Mouse (Mus musculus): ENCODE measurements around the gene Gm11060. TPM values are rescaled to one million over a fixed set of nuclear protein-coding genes. Genes with fewer than 3 reads are reported as not detected.

Gene Gm11060
- polyA plus RNA-seq, 2 experiments, result not detected

- no peaks in the 10 kb centered on the region for H3K9me3 ChIP-seq (ENCODE audit: control insufficient read depth, low read length)
- H3K4me1 ChIP-seq (ENCODE audit: control insufficient read depth, insufficient read depth, low read length), result no peaks in the 10 kb centered on the region
- H3K27ac ChIP-seq (replicated peaks; ENCODE audit: low read depth, low read length), result no peak overlapping the region
- DNase-seq (ENCODE audit: low spot score) (peak; percentile 54), ATAC-seq (ENCODE audit: low FRiP score, low read depth) (no peak)
- no peaks in the 10 kb centered on the region for H3K36me3 ChIP-seq (ENCODE audit: control insufficient read depth, insufficient read depth, low read length)
- peaks cover 19% of the 10 kb centered on the region for H3K27me3 ChIP-seq (ENCODE audit: control insufficient read depth, insufficient read depth, low read length)
- no peak for TF ChIP-seq POLR2A (IDR thresholded peaks at IDR 0.05; ENCODE audit: borderline replicate concordance, extremely low read depth, insufficient read depth, insufficient read length)
- no peak overlapping the region for H3K9ac ChIP-seq (ENCODE audit: low read depth, low read length, severe bottlenecking)
- no peak overlapping the region for H3K4me3 ChIP-seq (replicated peaks; ENCODE audit: low read length)
- no peak overlapping the region for H3K4me2 ChIP-seq (replicated peaks; ENCODE audit: low read depth, low read length, severe bottlenecking)
- 41% methylated on average over 6 of the region's 6 CpGs for WGBS
Observed at GRCm38 (mm10) chr2:105108703-105109158, 16.9 kb downstream of the Gm11060 start.

GRCm38 (mm10) chr2:105114074-105114473 lies 22.3 kb downstream of the Gm11060 start:
- Histone ChIP-seq H3K9me3 (ENCODE audit: control insufficient read depth, low read length) (no peaks in the 10 kb centered on the region), H3K4me3 (replicated peaks; ENCODE audit: low read length) (no peak overlapping the region), H3K27me3 (ENCODE audit: control insufficient read depth, insufficient read depth, low read length) (peaks cover 38% of the 10 kb centered on the region), H3K27ac (replicated peaks; ENCODE audit: low read depth, low read length) (no peak overlapping the region), H3K9ac (ENCODE audit: low read depth, low read length, severe bottlenecking) (no peak overlapping the region), H3K4me2 (replicated peaks; ENCODE audit: low read depth, low read length, severe bottlenecking) (no peak overlapping the region), H3K36me3 (ENCODE audit: control insufficient read depth, insufficient read depth, low read length) (no peaks in the 10 kb centered on the region), H3K4me1 (ENCODE audit: control insufficient read depth, insufficient read depth, low read length) (no peaks in the 10 kb centered on the region)
- ATAC-seq (ENCODE audit: low FRiP score, low read depth) (no peak), DNase-seq (ENCODE audit: low spot score) (no peak)
- 37% methylated on average over 9 of the region's 9 CpGs for whole genome bisulfite sequencing
- TF ChIP-seq POLR2A (IDR thresholded peaks at IDR 0.05; ENCODE audit: borderline replicate concordance, extremely low read depth, insufficient read depth, insufficient read length), result no peak

GRCm38 (mm10) chr2:105117669-105118068 lies 25.9 kb downstream of the Gm11060 start:
- Histone ChIP-seq H3K4me3 (replicated peaks; ENCODE audit: low read length) (no peak overlapping the region), H3K4me2 (replicated peaks; ENCODE audit: low read depth, low read length, severe bottlenecking) (no peak overlapping the region), H3K9ac (ENCODE audit: low read depth, low read length, severe bottlenecking) (no peak overlapping the region), H3K27ac (replicated peaks; ENCODE audit: low read depth, low read length) (no peak overlapping the region), H3K27me3 (ENCODE audit: control insufficient read depth, insufficient read depth, low read length) (peaks cover 65% of the 10 kb centered on the region), H3K4me1 (ENCODE audit: control insufficient read depth, insufficient read depth, low read length) (peaks cover under 1% of the 10 kb centered on the region), H3K9me3 (ENCODE audit: control insufficient read depth, low read length) (no peaks in the 10 kb centered on the region), H3K36me3 (ENCODE audit: control insufficient read depth, insufficient read depth, low read length) (no peaks in the 10 kb centered on the region)
- TF ChIP-seq POLR2A (IDR thresholded peaks at IDR 0.05; ENCODE audit: borderline replicate concordance, extremely low read depth, insufficient read depth, insufficient read length), result no peak
- no peak for DNase-seq (ENCODE audit: low spot score)
- no peak for ATAC-seq (ENCODE audit: low FRiP score, low read depth)
- WGBS, result 48% methylated on average over 8 of the region's 8 CpGs

GRCm38 (mm10) chr2:105122216-105122615 lies 30.4 kb downstream of the Gm11060 start:
- DNase-seq (ENCODE audit: low spot score), result no peak
- TF ChIP-seq POLR2A (IDR thresholded peaks at IDR 0.05; ENCODE audit: borderline replicate concordance, extremely low read depth, insufficient read depth, insufficient read length), result no peak
- H3K9ac ChIP-seq (ENCODE audit: low read depth, low read length, severe bottlenecking), result no peak overlapping the region
- no peaks in the 10 kb centered on the region for H3K9me3 ChIP-seq (ENCODE audit: control insufficient read depth, low read length)
- no peak overlapping the region for H3K4me3 ChIP-seq (replicated peaks; ENCODE audit: low read length)
- H3K27me3 ChIP-seq (ENCODE audit: control insufficient read depth, insufficient read depth, low read length), result peaks cover 88% of the 10 kb centered on the region
- peaks cover 7% of the 10 kb centered on the region for H3K4me1 ChIP-seq (ENCODE audit: control insufficient read depth, insufficient read depth, low read length)
- H3K36me3 ChIP-seq (ENCODE audit: control insufficient read depth, insufficient read depth, low read length), result no peaks in the 10 kb centered on the region
- no peak overlapping the region for H3K27ac ChIP-seq (replicated peaks; ENCODE audit: low read depth, low read length)
- H3K4me2 ChIP-seq (replicated peaks; ENCODE audit: low read depth, low read length, severe bottlenecking), result no peak overlapping the region
- no peak for ATAC-seq (ENCODE audit: low FRiP score, low read depth)
- WGBS, result 1% methylated on average over 8 of the region's 8 CpGs

- Histone ChIP-seq H3K27me3 (ENCODE audit: control insufficient read depth, insufficient read depth, low read length) (peaks cover 94% of the 10 kb centered on the region), H3K4me3 (replicated peaks; ENCODE audit: low read length) (0 out of 2 replicates have a peak overlapping the region, but pooled peaks have one; percentile 10), H3K27ac (replicated peaks; ENCODE audit: low read depth, low read length) (no peak overlapping the region), H3K4me1 (ENCODE audit: control insufficient read depth, insufficient read depth, low read length) (peaks cover 10% of the 10 kb centered on the region), H3K36me3 (ENCODE audit: control insufficient read depth, insufficient read depth, low read length) (no peaks in the 10 kb centered on the region), H3K4me2 (replicated peaks; ENCODE audit: low read depth, low read length, severe bottlenecking) (0 out of 2 replicates have a peak overlapping the region, but pooled peaks have one; percentile 19), H3K9me3 (ENCODE audit: control insufficient read depth, low read length) (no peaks in the 10 kb centered on the region), H3K9ac (ENCODE audit: low read depth, low read length, severe bottlenecking) (no peak overlapping the region)
- WGBS, result under 1% methylated on average over 27 of the region's 27 CpGs
- TF ChIP-seq POLR2A (IDR thresholded peaks at IDR 0.05; ENCODE audit: borderline replicate concordance, extremely low read depth, insufficient read depth, insufficient read length), result no peak
- no peak for ATAC-seq (ENCODE audit: low FRiP score, low read depth)
- no peak for DNase-seq (ENCODE audit: low spot score)
Observed at GRCm38 (mm10) chr2:105122886-105123285, 31.1 kb downstream of the Gm11060 start.

GRCm38 (mm10) chr2:105123431-105123830 lies 31.6 kb downstream of the Gm11060 start:
- no peak for DNase-seq (ENCODE audit: low spot score)
- 4% methylated on average over 8 of the region's 8 CpGs for WGBS

More at GRCm38 (mm10) chr2:105123431-105123830, 31.6 kb downstream of the Gm11060 start:
- Histone ChIP-seq H3K36me3 (ENCODE audit: control insufficient read depth, insufficient read depth, low read length) (no peaks in the 10 kb centered on the region), H3K9me3 (ENCODE audit: control insufficient read depth, low read length) (no peaks in the 10 kb centered on the region), H3K27ac (replicated peaks; ENCODE audit: low read depth, low read length) (no peak overlapping the region), H3K4me3 (replicated peaks; ENCODE audit: low read length) (no peak overlapping the region), H3K4me2 (replicated peaks; ENCODE audit: low read depth, low read length, severe bottlenecking) (no peak overlapping the region), H3K4me1 (ENCODE audit: control insufficient read depth, insufficient read depth, low read length) (peaks cover 10% of the 10 kb centered on the region), H3K9ac (ENCODE audit: low read depth, low read length, severe bottlenecking) (no peak overlapping the region), H3K27me3 (ENCODE audit: control insufficient read depth, insufficient read depth, low read length) (peaks cover 98% of the 10 kb centered on the region)
- no peak for ATAC-seq (ENCODE audit: low FRiP score, low read depth)
- TF ChIP-seq POLR2A (IDR thresholded peaks at IDR 0.05; ENCODE audit: borderline replicate concordance, extremely low read depth, insufficient read depth, insufficient read length), result no peak

Data from limb, embryonic 14.5 days (tissue).